Mouse (Mus musculus) induced T-regulatory cell, adult 2 months (primary cell): Measurements from ENCODE around the gene Socs7.

Source experiments
- DNase-seq: peaks from one replicate; pipeline ENCODE4 v3.0.0-alpha.2; 2012; ENCODE audit warnings: low read depth

Gene Socs7

GRCm38 (mm10) chr11:97445596-97445995 is 83.2 kb downstream of the Socs7 start:
- DNase-seq = no peak

GRCm38 (mm10) chr11:97445999-97446511 is 83.7 kb downstream of the Socs7 start:
- no peak for DNase-seq

- no peak for DNase-seq
Measured at GRCm38 (mm10) chr11:97447979-97448378, 85.6 kb downstream of the Socs7 start.
